Mouse (Mus musculus) thymus, adult 2 months (tissue): ENCODE measurements around the gene Morn5. TPM values are rescaled to one million over a fixed set of nuclear protein-coding genes. Genes with fewer than 3 reads are reported as not detected.

Experiments
- DNase-seq: peaks from one replicate; pipeline ENCODE4 v3.0.0; 2021
- H3K27ac ChIP-seq: fragments of 200-500 bp; 2 replicates; pipeline ENCODE4 v1.5.1; 2012; ENCODE audit warnings: low read length, control low read depth; ENCODE audit not compliant: control insufficient read depth, insufficient read depth
- H3K27me3 ChIP-seq: fragments of 200-500 bp; 2 replicates; pipeline ENCODE4 v1.6.1; 2012; ENCODE audit warnings: mild to moderate bottlenecking, low read length, moderate library complexity, mixed read lengths; ENCODE audit not compliant: control insufficient read depth, insufficient read depth
- H3K36me3 ChIP-seq: fragments of 200-500 bp; 2 replicates; pipeline ENCODE4 v1.6.1; 2012; ENCODE audit warnings: mild to moderate bottlenecking, low read length, moderate library complexity; ENCODE audit not compliant: control insufficient read depth, insufficient read depth
- H3K4me1 ChIP-seq: fragments of 200-500 bp; replicated peaks from 2 replicates; pipeline ENCODE4 v1.6.1; 2012; ENCODE audit warnings: low read length; ENCODE audit not compliant: control insufficient read depth, insufficient read depth
- H3K4me3 ChIP-seq: fragments of 200-500 bp; 2 replicates; pipeline ENCODE4 v1.5.1; 2012; ENCODE audit warnings: mild to moderate bottlenecking, low read length, control low read depth, moderate library complexity; ENCODE audit not compliant: control insufficient read depth, insufficient read depth
- CTCF ChIP-seq: fragments of 200-500 bp; IDR thresholded peaks from 2 replicates; pipeline ENCODE4 v1.5.1; 2012; ENCODE audit warnings: mild to moderate bottlenecking, control low read depth, low read length, moderate library complexity, borderline replicate concordance; ENCODE audit not compliant: control insufficient read depth, poor library complexity, insufficient read depth; ENCODE audit errors: extremely low read depth
- POLR2A ChIP-seq: fragments of 200-500 bp; IDR thresholded peaks from 2 replicates; pipeline ENCODE4 v1.6.1; 2012; ENCODE audit warnings: mild to moderate bottlenecking, low read length, control low read depth, moderate library complexity; ENCODE audit not compliant: control insufficient read depth, poor library complexity, insufficient read depth; ENCODE audit errors: extremely low read depth
- WGBS: fragments of 180-500 bp; shearing (Covaris S2); methylation state at CpG from one replicate; pipeline ENCODE4 v1.1.7; 2018; 5-methylcytosine and 5-hydroxymethylcytosine counted together
- polyA plus RNA-seq: library from polyadenylated mRNA; depleted of rRNA; stranded (reverse); fragments of >200 nt; gene quantifications from 2 replicates; pipeline ENCODE4 v1.2.3, GENCODE M21; 2012

Gene Morn5
- polyA plus RNA-seq, 1 experiment = 0.26 TPM

DNA sequence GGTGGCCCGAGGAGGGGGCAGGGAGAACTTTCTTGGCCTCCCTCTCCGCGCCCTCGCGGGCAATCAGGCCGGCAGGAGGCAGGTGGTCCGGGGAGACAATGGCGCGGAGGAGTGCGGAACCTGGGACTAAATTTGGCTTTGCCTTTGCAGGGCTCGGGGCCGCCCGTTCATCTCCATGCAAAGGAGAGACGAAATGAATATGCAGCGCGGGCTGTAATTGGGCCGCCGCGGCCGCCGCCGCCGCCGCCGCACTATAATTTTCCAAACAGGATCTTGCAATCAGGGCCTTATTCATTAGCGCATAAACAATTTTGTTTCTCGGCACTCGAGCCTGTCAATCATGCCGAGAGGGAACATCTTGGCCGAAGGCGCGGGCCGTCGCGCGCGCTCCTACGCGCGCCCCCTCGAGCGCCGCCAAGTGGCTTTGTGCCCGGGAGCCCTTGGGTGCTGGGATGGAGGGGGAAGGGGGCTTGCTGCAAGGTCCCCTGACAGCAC, 37.9 kb upstream of the Morn5 start:
- DNase-seq = no peak

DNA sequence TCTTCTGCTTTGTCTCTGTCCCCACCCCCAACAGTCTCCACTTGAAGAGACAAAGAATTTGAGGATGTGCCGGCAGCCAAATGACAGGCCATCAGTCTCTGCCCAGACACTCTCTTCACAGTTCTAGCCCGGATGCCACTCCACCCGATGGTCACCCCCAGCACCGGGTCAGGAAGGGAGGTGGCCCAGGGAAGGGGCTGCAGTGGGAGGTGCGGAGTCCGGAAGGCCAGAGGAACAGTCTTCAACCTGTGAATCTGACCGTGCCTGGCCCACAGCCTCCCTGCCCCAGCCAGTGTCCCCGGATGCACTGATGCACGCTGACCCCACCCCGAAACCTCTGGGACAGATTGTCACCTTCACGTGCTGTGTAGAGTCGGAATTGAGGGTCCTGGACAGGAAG, 36.2 kb upstream of the Morn5 start:
- Histone ChIP-seq H3K27ac (no peak overlapping the region), H3K4me3 (no peak overlapping the region), H3K4me1 (no peaks in the 10 kb centered on the region), H3K36me3 (no peaks in the 10 kb centered on the region), H3K27me3 (peaks cover 7% of the 10 kb centered on the region; the same call in 1 of the 2 replicates)
- DNase-seq = no peak
- TF ChIP-seq POLR2A (no peak), CTCF (no peak)
- 72% methylated on average over 12 of the region's 12 CpGs for WGBS

More for the DNA sequence above, 37.9 kb upstream of the Morn5 start:
- no peaks in the 10 kb centered on the region for H3K36me3 ChIP-seq
- H3K4me3 ChIP-seq = no peak overlapping the region
- H3K27me3 ChIP-seq = peaks cover 7% of the 10 kb centered on the region; the same call in 1 of the 2 replicates
- WGBS = 2% methylated on average over 44 of the region's 44 CpGs
- H3K4me1 ChIP-seq = no peaks in the 10 kb centered on the region
- no peak for TF ChIP-seq POLR2A
- TF ChIP-seq CTCF = no peak
- H3K27ac ChIP-seq = no peak overlapping the region

DNA sequence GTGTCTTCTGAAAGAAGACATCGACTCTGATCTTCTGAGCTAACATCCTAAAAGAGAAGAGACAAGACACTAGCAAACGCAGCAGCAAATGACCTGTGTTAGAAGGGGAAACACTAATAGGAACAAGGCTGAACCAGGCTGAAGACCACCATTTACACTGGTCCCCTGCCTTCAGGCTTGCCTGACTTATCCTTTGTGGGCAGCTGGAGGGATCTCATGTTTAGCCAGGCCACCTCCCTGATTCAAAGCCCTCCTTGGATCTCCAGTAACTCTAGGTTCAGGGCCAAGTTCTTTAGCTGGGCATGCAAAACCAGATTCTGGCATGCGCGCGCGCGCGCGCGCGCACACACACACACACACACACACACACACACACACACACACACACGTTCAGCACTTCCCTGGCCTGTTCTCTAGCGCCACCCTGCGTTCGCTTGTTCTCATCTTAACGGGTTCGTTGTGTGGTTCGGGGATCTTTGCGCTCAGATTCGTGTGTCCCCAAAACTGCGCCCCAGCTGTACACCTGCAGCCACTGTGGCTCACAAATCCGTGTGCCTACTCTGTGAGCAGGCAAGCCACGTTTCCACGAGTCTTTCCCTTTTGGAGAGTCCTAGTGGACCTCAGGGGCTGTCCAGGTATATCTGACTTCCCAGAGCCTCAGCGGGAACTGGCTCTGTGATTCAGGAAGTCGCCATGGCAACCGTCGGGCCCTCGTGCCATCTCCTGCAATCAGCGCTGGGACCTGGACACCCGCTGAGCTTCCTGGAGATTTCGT, 27.7 kb upstream of the Morn5 start:
- Histone ChIP-seq H3K4me3 (no peak overlapping the region), H3K36me3 (no peaks in the 10 kb centered on the region), H3K27ac (no peak overlapping the region), H3K27me3 (no peaks in the 10 kb centered on the region), H3K4me1 (no peaks in the 10 kb centered on the region; the same call in 1 of the 2 replicates)
- TF ChIP-seq POLR2A (no peak), CTCF (no peak)
- DNase-seq = peak; percentile 44
- WGBS = 15% methylated on average over 32 of the region's 32 CpGs

DNA sequence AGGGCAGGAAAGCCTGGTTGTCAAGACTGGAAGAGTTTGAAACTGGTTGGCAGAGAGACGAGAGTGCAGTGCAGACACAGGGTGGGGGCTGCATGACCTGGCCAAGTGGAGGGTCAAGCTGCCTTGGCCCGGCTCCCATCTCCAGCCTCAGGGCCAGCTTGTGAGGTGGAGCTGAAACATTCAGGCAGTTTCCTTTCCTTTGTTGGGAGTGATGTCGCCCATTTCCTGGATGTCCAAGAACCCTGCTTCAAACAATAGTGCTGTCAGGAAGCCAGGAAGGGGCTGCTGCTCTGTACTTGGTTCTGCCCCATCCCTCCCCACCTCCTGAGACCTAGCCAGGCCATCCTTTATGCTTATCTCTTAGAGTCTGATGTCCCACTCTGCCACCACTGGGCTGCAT, 26.0 kb upstream of the Morn5 start:
- Histone ChIP-seq H3K27me3 (no peaks in the 10 kb centered on the region), H3K27ac (no peak overlapping the region), H3K4me3 (no peak overlapping the region), H3K36me3 (no peaks in the 10 kb centered on the region), H3K4me1 (no peaks in the 10 kb centered on the region; the same call in 1 of the 2 replicates)
- TF ChIP-seq CTCF = no peak
- no peak for TF ChIP-seq POLR2A
- no peak for DNase-seq
- WGBS = 94% methylated on average over 3 of the region's 3 CpGs

DNA sequence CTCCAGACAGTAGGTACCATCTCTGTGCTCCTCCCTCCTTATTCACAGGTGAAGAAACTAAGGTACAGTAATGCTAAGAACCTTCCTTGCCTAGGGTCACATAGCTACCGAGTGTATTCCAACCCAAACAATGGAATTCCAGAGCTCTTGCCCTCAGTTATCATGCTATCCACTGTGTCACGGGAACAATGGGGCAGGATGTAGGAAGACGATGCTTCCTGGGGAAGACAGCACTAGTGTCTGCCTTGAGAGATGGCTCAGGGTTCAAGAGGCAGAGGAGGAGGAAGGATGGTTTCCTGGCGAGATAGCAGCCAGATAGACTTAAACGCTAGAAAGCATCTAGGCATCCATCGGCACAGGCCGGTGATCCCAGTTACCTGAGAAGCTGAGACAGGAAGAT, 16.4 kb upstream of the Morn5 start:
- DNase-seq = no peak
- Histone ChIP-seq H3K36me3 (peaks cover 19% of the 10 kb centered on the region), H3K27me3 (no peaks in the 10 kb centered on the region), H3K4me1 (no peaks in the 10 kb centered on the region), H3K27ac (no peak overlapping the region), H3K4me3 (no peak overlapping the region)
- TF ChIP-seq POLR2A (no peak), CTCF (no peak)
- WGBS = 91% methylated on average over 7 of the region's 7 CpGs

DNA sequence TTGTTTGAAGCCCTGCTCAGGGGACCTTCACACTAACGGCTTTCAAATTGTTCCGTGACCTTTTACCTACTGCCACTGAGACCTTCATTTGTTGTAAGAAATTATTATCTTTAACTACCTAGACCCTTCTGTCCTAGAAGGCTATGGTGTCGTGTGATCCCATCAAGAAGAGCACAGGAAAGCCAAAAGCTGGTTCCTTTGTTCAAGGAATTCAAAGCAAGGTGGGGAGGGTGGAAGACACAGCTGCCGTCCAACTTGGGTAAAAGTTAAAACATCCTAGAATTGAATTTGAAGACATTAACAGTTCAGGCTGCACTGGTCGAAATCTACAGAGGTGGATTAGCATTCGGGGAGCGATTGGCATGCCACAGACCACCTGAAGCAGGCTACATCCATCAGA, 15.3 kb upstream of the Morn5 start:
- Histone ChIP-seq H3K4me3 (no peak overlapping the region), H3K4me1 (no peaks in the 10 kb centered on the region), H3K36me3 (peaks cover 25% of the 10 kb centered on the region), H3K27me3 (no peaks in the 10 kb centered on the region), H3K27ac (no peak overlapping the region)
- DNase-seq = no peak
- 93% methylated on average over 7 of the region's 7 CpGs for WGBS
- TF ChIP-seq POLR2A (no peak), CTCF (no peak)
